In the genomic region with DNA sequence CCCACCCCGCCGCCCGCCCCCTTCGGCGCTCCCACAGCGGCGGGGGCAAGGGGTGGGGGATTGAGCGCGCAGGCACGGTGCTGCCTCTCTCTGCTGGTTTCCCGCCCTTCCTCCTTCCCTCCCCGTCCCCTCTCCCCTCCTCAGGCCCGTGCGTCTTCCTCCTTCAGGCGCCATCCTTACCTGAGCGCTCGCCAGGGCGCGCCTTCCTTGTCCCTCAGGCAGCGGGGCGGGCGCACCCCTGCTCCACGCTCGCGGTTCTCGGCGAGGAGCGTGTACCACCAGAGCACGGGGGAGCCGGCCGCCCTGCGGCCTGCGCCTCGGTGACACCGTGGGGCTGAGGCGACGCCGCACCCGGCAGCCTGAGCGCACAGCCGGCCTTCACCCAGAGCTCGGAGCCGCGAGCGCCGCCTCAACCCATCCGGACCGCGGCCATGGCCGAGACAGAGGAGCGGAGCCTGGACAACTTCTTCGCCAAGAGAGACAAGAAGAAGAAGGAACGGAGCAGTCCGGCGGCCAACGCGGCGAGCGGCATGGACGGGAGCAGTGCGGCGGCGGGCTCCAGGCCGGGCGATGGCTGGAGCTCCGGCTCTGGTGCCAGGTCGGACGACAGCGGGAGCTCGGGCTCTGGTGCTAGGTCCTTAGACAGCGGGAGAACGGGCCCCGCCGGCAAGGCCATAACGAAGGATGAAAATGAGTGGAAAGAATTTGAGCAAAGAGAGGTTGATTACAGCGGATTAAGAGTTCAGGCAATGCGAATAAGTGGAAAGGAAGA, we compare ENCODE assay signal across 10 mouse cellular contexts. TPM values are rescaled to one million over a fixed set of nuclear protein-coding genes. Genes with fewer than 3 reads are reported as not detected.
DNase-seq lines count a peak whose midpoint lies in the region; ATAC-seq and TF ChIP-seq lines count a peak whose summit lies in the region.
"Had no signal": no experiment of that assay in that cellular context is flagged by ENCODE, and none has a peak within 500 bp of the region (broad histone marks: within the 10 kb centered on the region; RNA-seq: fewer than 3 reads in every experiment).

No protein-coding gene starts in this region.

- H3K4me3 ChIP-seq in megakaryocyte, embryonic 14.5 days (replicated peaks) = peak overlapping the region; percentile 87
- no peak overlapping the region for H3K4me3 ChIP-seq in thymus, adult 2 months (ENCODE audit: control insufficient read depth, insufficient read depth, low read length)
- H3K4me3 ChIP-seq: myocyte had no signal

- H3K9me3 ChIP-seq in megakaryocyte, embryonic 14.5 days = peaks cover 17% of the 10 kb centered on the region

- no peak for TF ChIP-seq POLR2A in thymus, adult 2 months (IDR thresholded peaks at IDR 0.05; ENCODE audit: control insufficient read depth, extremely low read depth, insufficient read depth, low read length, poor library complexity)

- no peak for TF ChIP-seq CTCF in thymus, adult 2 months (IDR thresholded peaks at IDR 0.05; ENCODE audit: borderline replicate concordance, control insufficient read depth, extremely low read depth, insufficient read depth, low read length, poor library complexity)

- DNase-seq in forelimb bud, embryonic 11.5 days (ENCODE audit: low read depth, low spot score) = peak; percentile 37
- no peak for DNase-seq in cerebellum, adult 9-11 months
- no peak for DNase-seq in thymus, adult 2 months
- no peak for DNase-seq in urinary bladder, postnatal 25 days (ENCODE audit: low spot score)

- ATAC-seq in megakaryocyte, adult 5-6 weeks (ENCODE audit: poor library complexity, severe bottlenecking) = no peak
- 0 out of 2 replicates have a peak, but pooled peaks have one; percentile 23 for ATAC-seq in megakaryocyte progenitor cell, adult 5-6 weeks (replicated peaks; ENCODE audit: poor library complexity)

- no peaks in the 10 kb centered on the region for H3K36me3 ChIP-seq in megakaryocyte, embryonic 14.5 days (replicated peaks; ENCODE audit: low read length)
- no peaks in the 10 kb centered on the region for H3K36me3 ChIP-seq in thymus, adult 2 months (ENCODE audit: control insufficient read depth, insufficient read depth, low read length)

- no peaks in the 10 kb centered on the region for H3K4me1 ChIP-seq in megakaryocyte, embryonic 14.5 days
- H3K4me1 ChIP-seq in thymus, adult 2 months (replicated peaks; ENCODE audit: control insufficient read depth, insufficient read depth, low read length) = no peaks in the 10 kb centered on the region

- WGBS in thymus, adult 2 months = 23% methylated on average over 77 of the region's 77 CpGs

- H3K27ac ChIP-seq in thymus, adult 2 months (ENCODE audit: control insufficient read depth, insufficient read depth, low read length) = no peak overlapping the region

- H3K27me3 ChIP-seq in megakaryocyte, embryonic 14.5 days (replicated peaks) = peaks cover 2% of the 10 kb centered on the region
- no peaks in the 10 kb centered on the region; the same call in 1 of the 2 replicates for H3K27me3 ChIP-seq in thymus, adult 2 months (ENCODE audit: control insufficient read depth, insufficient read depth, low read length)

RNA-seq across cellular contexts. Expression of gene Gm21411, which starts 23.1 kb away (rescaled TPM):
- not detected in 2 replicates for polyA plus RNA-seq in megakaryocyte, embryonic 14.5 days (2012; ENCODE audit: insufficient read depth, low replicate concordance)
- not detected in 2 replicates for total RNA-seq in megakaryocyte, adult 5-6 weeks (2015)
- total RNA-seq in megakaryocyte, adult 5-6 weeks (2017) = not detected in 2 replicates
- total RNA-seq in megakaryocyte progenitor cell, adult 5-6 weeks (2015) = not detected in 2 replicates
- total RNA-seq in megakaryocyte progenitor cell, adult 5-6 weeks (2017) = not detected in 2 replicates
- 0.24 TPM in 1 of 2 replicates, not detected in the other for polyA plus RNA-seq in thymus, adult 2 months (2012; rRNA removed)
- total RNA-seq: adrenal gland, adult 18-20 months had no signal
- polyA plus RNA-seq: gonadal fat pad, adult 2 months; myocyte had no signal

RNA-seq across cellular contexts. Expression of gene Zfp989, which starts 39.3 kb away (rescaled TPM):
- not detected in 2 replicates for polyA plus RNA-seq in megakaryocyte, embryonic 14.5 days (2012; ENCODE audit: insufficient read depth, low replicate concordance)
- not detected in 2 replicates for total RNA-seq in megakaryocyte, adult 5-6 weeks (2015)
- not detected in 2 replicates for total RNA-seq in megakaryocyte, adult 5-6 weeks (2017)
- not detected in 2 replicates for total RNA-seq in megakaryocyte progenitor cell, adult 5-6 weeks (2015)
- total RNA-seq in megakaryocyte progenitor cell, adult 5-6 weeks (2017) = 0.07 TPM in 1 of 2 replicates, not detected in the other
- not detected in 2 replicates for polyA plus RNA-seq in thymus, adult 2 months (2012; rRNA removed)
- total RNA-seq: adrenal gland, adult 18-20 months had no signal
- polyA plus RNA-seq: gonadal fat pad, adult 2 months; myocyte had no signal
